Mouse (Mus musculus) neutrophil, adult 5-6 weeks (primary cell): ENCODE data around the gene St8sia6. TPM values are rescaled to one million over a fixed set of nuclear protein-coding genes. Genes with fewer than 3 reads are reported as not detected.
"Not testable (repeated sequence)": the region's sequence is repeated elsewhere in the genome, so short reads cannot be mapped to it uniquely, and the experiment has no call there.

ENCODE experiments used
- ATAC-seq: fragments of 151-379, 151-347 bp; 2 replicates; pipeline ENCODE4 v1.8.0; 2017; ENCODE audit warnings: mild to moderate bottlenecking, moderate TSS enrichment; ENCODE audit not compliant: insufficient number of reproducible peaks, poor library complexity, low FRiP score, severe bottlenecking; ENCODE audit errors: extremely low read depth
- total RNA-seq: library from RNA; stranded (forward); fragments of 200-1000 nt; gene quantifications from 2 replicates; pipeline ENCODE4 v1.2.3, GENCODE M21; 2017

The St8sia6 gene
- total RNA-seq, 1 experiment from 2014 or later, result 5.2 TPM

DNA sequence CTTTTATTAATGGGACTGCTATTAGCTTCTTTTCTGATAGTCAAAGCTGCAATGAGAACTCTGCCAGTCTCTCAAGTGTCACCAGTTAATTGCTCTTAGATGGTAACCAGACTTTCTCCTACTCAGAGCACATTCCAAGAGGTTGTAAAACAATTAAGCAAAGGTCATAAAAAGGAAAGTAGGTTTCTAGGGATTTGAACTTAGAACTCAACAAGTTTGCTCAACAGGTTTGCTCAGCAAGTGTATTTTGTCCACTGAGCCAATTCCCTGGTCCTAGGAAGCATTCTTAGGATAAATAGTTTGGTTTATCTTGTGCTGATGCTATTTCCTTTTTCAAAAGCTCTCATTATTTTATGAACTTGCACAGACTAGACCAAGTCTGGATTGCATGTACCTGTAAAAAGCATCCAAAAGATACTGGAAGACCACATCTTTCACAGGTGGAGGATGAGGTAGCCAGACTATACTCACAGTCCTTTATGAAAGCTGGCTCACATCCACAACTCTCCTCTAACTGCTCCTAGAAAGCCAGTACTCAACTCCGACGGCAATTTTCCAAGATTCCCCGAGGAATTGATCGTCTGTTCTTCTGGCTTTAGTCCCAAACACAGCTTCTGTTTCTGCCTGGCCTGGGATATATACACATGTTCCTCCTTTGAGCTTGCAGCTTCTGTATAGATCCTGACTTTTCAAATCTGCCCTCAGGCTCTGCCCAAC lies 111.2 kb downstream of the St8sia6 start:
- ATAC-seq, result no peak

DNA sequence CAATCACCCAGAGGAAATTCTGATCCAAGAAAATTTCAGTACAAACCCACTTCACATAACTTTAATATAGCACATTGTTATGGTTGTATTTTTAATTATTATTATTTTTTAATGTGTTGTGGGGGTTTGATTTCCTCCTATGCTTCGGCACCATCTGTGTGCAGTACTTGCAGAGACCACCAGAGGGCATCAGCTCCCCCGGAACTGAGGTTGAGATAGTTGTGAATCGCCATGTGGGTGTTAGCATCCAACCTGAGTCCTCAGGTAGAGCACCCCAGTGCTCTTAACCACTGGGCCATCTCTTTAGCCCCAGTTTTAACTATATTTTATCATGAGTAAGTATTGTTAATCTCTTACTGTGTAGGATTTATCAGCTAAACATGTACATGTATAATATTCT lies 120.9 kb downstream of the St8sia6 start:
- ATAC-seq, result 0 out of 2 replicates have a peak, but pooled peaks have one; percentile 36

DNA sequence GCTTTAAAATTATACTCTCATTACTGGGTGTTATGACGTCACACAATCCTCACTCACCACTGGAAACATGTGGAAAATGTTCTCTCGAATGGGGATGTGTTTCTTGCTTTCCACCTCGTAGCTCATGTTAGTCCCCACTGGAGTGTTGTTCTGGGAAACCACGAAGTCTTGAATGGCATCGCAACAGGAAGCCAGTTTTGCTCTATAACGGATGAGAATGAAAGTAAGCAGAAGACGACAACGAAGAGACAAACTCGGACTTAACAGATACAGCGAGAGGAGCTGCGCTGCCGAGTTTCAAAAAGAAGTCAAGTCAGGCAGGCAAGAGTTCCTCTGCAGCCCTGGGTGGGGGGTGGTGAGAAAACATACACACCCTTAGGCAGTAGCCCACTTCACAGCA lies 121.4 kb downstream of the St8sia6 start:
- ATAC-seq, result no peak

DNA sequence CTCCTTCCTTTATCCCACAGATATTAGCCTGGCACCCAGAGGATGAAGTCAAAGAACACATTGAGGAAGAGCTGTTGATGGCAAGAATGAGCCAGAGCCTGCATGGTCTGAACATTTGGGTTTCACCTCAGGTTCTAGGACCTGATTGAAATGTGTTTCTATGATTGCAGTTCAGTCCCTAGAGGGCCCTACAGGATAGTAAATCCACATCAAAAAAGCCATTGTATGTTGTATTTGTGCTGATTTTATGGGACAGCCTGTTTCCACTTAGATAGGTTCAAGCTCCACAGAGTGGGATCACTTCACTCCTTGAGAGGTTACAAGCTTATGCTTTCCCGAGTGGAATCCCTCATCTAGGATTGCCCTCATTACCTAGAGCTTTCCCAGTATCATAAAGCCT lies 159.0 kb downstream of the St8sia6 start:
- no peak for ATAC-seq

DNA sequence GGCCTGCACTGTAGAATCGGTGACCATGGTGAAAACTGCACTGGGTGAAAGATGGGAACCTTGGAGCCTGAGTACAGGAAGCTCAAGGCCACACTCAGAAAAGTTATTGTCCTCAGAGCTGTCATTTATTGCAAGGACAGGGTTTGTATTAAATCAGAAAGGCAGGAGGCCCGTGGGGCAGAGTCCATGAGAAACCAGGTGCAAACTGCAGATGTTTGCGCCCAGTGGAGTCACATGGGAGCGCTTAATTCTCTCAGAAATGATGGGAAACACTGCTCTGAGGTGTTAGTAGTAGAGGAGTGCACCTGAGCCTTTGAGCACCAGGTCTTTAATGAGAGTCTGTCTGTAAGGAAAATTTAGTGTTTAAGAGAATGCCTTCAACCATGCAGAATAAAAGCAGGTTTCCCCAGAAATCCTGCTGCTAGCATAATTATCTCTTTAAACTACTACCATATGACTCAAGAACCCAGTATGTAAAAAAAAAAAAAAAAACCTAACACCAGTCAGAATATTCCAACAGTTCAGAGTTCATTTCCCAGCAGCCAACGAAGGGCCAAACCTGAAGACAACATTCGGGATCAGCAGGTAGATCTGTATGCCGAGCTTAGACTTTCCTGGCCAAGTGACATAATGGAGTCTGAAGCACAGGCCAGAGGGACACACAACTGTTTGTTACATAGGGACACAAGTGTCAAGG lies 163.6 kb downstream of the St8sia6 start:
- no peak for ATAC-seq

DNA sequence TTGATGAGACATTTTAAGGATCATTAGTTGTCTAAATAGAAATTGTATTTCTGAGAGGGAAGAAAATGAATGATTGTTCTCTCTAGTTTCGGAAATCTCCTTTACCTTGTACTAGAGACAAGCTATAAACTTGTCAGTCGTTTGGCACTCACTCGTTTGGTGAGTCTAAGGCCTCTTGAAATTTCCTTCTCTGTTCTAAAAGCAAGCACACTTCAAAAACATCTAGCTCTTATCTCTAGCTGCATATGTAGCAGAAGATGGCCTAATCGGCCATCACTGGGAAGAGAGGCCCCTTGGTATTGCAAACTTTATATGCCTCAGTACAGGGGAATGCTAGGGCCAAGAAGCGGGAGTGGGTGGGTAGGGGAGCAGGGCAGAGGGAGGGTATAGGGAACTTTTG lies 190.2 kb downstream of the St8sia6 start:
- not testable (repeated sequence) for ATAC-seq

DNA sequence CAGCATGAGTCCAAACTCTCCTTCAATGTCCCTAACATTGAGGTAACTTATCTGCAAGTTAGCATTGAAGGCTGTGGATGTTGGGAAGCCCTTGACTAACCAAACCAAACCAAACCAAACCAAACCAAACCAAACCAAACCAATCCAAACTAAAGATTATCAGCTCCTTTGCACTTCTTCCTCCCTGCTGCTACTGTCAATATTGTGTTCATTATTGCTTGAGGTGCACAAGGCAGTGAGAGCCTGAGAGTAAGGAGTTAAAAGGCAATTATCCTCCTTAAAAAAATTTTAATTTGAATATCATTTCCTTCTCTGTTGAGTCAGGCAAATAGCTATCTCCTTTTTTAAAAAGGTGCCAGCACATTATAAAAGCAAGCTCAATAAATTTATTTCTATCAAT lies 190.8 kb downstream of the St8sia6 start:
- ATAC-seq, result no peak

Other genes with a start within 250 kb of the St8sia6 start
- gene Trdmt1, start 249.4 kb downstream of the St8sia6 start, total RNA-seq, result 7.0 and 10.0 TPM in 2 replicates
- 1,125 and 1,268 TPM in 2 replicates for gene Vim, start 220.1 kb downstream of the St8sia6 start, total RNA-seq